Mouse (Mus musculus) liver, postnatal 0 days (tissue): ENCODE results near the gene Rgcc.

Experiments used
- CTCF ChIP-seq: sonication (generic); IDR thresholded peaks from 2 replicates; pipeline ENCODE4 v1.5.1; 2016; ENCODE audit warnings: antibody characterized with exemption, low read depth
- EP300 ChIP-seq: IDR thresholded peaks from 2 replicates; pipeline ENCODE4 v1.6.1; 2016; ENCODE audit warnings: antibody characterized with exemption, low read depth, mild to moderate bottlenecking

DNA sequence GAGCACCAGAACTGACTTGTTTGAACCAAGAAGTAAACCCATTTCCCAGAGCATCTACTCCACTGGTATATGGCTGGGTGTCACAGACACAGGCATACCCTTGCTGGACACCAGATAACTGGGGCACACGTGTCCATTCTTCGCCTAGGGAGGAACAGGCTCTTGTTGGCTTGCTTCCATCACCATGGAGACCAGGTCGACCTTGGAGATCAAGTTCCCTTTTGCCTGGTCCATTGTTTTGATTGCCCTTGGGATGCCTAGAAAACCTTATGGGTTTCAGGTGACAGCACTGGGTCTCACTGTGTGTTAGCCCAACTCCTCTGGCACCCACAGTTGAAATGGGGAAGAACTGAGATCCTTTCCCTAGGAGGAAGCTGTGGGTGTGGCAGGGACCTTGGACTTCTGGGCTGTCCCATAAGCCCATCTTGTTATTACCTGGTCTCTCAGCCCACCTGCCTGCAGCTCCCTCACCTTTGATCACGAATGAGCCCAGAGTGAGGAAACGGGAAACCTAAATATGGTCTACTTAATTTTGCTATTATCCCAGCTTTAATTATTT, 49.6 kb downstream of the Rgcc start:
- TF ChIP-seq CTCF (no peak), EP300 (no peak)
